Mouse (Mus musculus) cerebellum, postnatal 14 days (tissue): Measurements from ENCODE around the gene Scnm1.
A peak's percentile ranks its signal among the peaks of the same experiment; 100 is the strongest.

Experiments used
- DNase-seq, 2 experiments: peaks; one replicate each; pipeline ENCODE4 v3.0.0; 2021; ENCODE audit warnings: mixed read lengths in 2 of 2

Gene Scnm1

GRCm38 (mm10) chr3:95133680-95134101 is at the start of gene Scnm1, which contains the start of gene Lysmd1:
TSS of gene Scnm1 (minus strand) at chr3:95134011.
TSS of gene Lysmd1 (plus strand) at chr3:95134088.
- peak; percentile 87 to 92 for DNase-seq

GRCm38 (mm10) chr3:95181841-95182240 is 48.0 kb upstream of the Scnm1 start:
- no peak for DNase-seq

GRCm38 (mm10) chr3:95179890-95180289 is 46.1 kb upstream of the Scnm1 start:
- no peak for DNase-seq

GRCm38 (mm10) chr3:95178948-95179347 is 45.1 kb upstream of the Scnm1 start:
- no peak for DNase-seq

DNA sequence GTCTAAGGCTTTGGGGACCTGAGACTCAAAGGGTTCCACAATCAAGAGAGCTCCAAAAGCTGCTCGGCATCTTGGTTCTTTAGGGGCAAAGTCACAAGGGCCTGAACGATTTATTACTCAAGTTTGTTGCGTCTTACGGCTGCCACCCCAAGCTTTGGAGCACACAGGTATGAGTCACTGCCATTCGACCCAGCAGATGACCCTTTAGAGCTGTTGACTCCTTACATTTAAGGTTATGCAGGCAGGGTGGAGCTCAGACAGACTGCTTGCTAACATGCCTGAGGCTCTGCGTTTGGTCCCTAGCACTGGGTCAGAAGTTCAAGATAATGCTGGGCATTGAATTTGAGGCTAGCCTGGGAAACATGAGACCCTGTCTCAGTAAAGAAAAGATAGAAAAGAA is 43.8 kb upstream of the Scnm1 start:
- DNase-seq, result no peak

GRCm38 (mm10) chr3:95176500-95176899 is 42.7 kb upstream of the Scnm1 start:
- DNase-seq, result no peak

DNA sequence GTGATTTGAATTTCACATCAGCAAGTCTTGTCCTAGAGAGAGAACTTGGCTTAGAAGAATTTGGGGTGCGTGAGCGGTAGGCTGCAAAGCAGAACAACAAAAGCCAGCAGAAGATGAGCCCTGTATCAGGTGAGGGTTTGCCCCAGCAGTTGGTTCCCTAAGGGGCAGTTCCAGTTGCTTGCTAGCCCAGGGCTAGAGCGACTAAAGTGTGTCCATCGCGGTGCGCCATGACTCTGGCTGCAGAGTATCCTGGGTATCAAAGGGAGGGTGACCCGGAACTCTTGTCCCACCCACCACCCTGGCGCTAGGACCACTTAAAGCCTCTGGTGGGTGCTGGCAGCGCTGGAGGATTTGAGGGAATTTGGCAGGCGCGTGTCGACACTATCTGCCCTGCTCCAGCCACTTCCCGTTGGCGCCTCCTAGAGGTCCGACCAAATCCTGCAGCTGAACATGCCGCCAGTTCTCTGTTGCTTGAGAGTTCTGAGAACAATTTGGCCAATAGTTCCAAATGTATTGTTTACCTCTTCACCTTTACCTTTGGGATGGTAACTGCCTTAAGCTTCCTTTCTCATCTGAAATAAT is 40.3 kb upstream of the Scnm1 start:
- DNase-seq, result peak; percentile 94 to 98

- DNase-seq, result peak; percentile 30 to 63
Measured at GRCm38 (mm10) chr3:95173256-95173949, 39.6 kb upstream of the Scnm1 start.

- DNase-seq, result peak in 1 of 2 experiments; percentile 16
Measured at GRCm38 (mm10) chr3:95172526-95173255, 38.9 kb upstream of the Scnm1 start.

GRCm38 (mm10) chr3:95171105-95171504 is 37.3 kb upstream of the Scnm1 start:
- DNase-seq, result no peak

- DNase-seq, result no peak
Measured at GRCm38 (mm10) chr3:95169996-95170395, 36.2 kb upstream of the Scnm1 start.

DNA sequence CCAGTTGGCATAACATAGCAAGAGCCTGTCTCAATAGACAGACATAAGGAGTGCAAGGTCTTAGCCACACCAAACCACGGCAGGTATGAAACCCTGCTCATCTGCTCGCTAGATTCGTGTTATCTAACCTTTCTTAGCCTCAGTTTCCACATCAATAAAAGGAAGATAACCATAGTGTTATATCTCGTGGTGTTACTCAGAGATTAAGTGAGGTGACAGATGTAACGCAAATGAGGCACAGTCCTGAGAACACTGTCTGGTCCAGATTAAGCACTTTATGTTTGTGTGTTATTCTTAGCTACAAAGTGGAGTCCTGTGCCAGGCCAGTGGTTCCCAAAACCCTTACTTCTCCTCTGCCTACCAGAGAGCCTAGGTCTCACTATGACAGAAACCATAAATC is 31.0 kb upstream of the Scnm1 start:
- no peak for DNase-seq

- DNase-seq, result no peak
Measured at GRCm38 (mm10) chr3:95164256-95164550, 30.4 kb upstream of the Scnm1 start.

DNA sequence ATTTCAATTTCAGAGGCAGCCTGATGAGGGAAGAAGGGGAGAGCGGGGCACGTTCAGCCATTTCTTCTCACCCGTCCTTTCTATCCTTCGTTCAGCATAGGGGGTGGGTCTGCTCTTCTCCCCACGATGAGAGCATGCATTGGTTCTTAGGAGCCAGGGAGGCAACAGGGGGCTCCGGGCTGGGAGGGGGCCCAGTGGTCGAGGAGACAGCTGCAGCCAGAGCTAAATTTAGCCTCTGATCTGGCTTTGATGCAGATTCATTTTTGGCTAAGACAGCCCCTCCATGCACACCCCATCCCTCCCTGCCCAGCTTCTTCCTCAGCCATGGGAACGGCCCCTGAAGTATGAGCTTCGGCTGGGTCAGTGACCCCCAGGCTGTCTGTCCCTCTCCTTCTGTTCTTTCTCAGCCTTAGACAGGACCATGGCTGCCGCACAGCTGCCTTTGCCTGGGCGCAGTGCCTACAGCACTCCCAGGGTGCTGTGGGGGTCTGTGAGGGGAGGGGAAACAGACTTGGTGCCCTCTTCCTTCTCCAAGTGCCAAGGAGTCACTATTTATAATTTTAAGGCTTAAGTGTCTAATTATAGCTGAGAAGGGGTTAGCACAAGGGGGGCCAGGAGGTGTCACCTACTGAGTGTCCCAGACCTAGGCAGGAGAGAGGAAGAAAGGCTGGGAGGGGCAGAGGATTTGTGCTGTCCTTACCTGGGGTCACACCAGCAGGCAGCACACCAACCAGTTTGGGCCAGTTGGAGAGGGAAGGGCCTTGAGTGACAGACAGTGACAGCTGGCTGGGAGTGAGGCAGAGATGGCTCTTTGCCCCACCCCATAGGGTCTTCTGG is 29.8 kb upstream of the Scnm1 start:
- peak; percentile 54 to 78 for DNase-seq

DNA sequence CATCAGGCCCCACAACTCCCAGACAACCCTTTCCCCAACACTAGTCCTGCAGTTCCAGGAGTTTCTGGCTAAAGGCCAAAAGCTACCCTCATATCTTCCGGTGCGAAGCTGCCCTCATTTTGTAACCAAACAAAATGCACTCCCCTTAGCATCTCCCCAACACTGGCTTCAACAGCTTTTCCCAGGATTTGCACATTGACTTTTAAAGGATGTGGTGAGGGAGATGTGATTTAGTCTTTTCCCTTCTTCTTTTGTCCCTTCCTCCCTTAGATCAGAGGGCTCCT is 28.5 kb upstream of the Scnm1 start:
- no peak for DNase-seq

- peak in 1 of 2 experiments; percentile 48 for DNase-seq
Measured at GRCm38 (mm10) chr3:95161618-95162344, 28.0 kb upstream of the Scnm1 start.

GRCm38 (mm10) chr3:95161041-95161551 is 27.3 kb upstream of the Scnm1 start:
- DNase-seq, result peak; percentile 66 to 70

- DNase-seq, result peak; percentile 94
Measured at GRCm38 (mm10) chr3:95159987-95160963, 26.5 kb upstream of the Scnm1 start, which contains the start of gene Sema6c. TSS of gene Sema6c (plus strand) at chr3:95160457.

DNA sequence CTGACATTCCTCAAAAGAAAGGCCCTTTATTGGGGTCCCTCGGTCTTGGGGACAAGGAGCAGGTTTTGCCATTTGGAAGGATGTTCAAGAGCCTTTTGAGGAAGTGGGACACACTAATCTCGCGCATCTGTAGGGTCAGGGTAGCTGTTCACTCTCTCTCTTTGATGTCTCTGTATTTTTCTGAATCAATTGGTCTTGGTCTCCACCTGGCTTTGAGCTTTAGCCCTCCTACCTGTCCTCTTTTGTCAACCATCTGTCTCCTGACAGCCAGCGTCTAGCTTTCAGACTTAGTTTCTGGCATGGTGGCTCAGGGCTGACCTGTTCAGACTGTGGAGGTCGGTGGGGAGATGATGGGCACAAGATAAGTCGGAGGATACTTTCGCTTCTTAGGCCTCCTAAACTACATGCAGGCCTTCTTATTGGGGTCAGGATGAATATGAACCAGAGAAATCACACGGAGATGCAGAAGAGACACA is 25.7 kb upstream of the Scnm1 start:
- no peak for DNase-seq

- peak in 1 of 2 experiments; percentile 59 for DNase-seq
Measured at GRCm38 (mm10) chr3:95153874-95154273, 20.1 kb upstream of the Scnm1 start.

DNA sequence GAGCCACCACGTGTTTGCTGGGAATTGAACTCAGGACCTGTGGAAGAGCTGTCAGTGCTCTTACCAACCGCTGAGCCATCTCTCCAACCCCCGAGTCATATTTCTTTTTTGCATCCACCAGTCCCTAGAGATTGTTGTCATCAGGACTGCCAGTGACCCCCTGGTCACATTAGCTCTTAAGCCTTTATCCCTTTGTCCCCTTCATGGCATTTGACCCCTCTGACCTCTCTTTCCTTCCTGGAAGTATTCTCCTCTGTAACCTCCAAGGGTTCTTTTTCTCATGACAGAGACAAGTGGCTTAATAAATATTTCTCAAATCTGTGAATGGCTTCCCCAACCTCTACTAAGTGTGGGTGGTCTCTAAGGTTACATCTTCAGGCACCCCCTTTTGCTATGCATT is 14.1 kb upstream of the Scnm1 start:
- no peak for DNase-seq
